Mouse (Mus musculus): ENCODE measurements around the gene H2al1a.

H2al1a gene

GRCm38 (mm10) chrX:11346756-11347155, 47.7 kb downstream of the H2al1a start:
- no peak for DNase-seq
